Mouse (Mus musculus): ENCODE data around the gene Olfr10.

The Olfr10 gene

GRCm38 (mm10) chr11:49329686-49330085 lies 25.1 kb downstream of the Olfr10 start:
- no peak for DNase-seq

DNA sequence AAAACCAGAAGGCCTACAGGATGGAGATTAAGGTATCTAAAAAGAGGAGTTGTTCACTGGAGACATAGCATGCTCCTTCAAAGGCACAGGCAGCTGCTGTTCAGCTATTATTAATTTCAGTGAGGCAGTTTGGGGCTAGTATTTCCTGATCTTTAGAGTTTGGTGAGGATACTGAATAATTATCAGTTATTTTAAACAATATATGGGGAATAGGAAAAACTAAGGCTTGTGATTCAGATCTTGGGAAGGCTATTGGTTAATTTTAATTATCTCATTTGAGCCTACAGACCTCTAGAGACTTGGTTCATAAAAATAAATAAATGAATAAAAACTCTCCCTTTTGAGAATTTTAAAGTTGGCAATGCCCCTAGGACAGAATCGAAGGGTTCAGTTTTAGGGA lies 30.3 kb downstream of the Olfr10 start, which contains the start of gene Olfr1390:
Gene Olfr1390 (plus strand): TSS at position 301 of the 400 bp plus-strand sequence.
- no peak for DNase-seq

DNA sequence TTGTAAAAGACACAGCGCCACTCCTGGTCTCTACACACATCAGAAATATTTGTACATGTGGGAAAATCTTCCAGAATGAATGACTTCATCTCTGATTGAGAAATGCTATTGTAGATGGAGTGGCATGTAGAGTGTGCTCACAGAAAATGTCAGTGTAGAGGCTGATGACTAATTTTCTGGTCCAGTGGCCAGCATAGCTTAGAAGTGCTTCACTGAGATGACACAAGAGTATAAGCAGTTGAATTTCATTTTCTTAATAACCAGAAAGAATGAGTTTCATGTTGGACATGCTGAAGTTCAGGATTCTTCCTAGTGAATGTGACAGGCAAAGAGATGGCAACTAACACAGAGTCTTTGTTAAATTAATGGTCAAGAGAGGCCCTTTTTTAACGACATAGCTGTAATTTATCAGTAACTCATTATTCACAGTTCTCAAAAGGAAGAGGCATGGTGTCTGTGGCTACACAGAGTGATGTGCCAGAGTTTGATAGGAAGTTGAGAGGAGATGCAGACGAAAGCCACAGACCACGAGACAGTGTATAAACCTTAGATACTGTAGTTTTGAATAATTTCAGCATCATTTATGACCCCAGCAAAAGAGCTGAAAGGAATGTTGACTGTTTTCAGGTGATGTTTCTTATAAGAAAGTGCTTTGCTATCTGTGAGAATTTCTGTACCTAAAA lies 32.8 kb downstream of the Olfr10 start:
- no peak for DNase-seq
